Mouse (Mus musculus): ENCODE data around the gene Camkmt.

The Camkmt gene

DNA sequence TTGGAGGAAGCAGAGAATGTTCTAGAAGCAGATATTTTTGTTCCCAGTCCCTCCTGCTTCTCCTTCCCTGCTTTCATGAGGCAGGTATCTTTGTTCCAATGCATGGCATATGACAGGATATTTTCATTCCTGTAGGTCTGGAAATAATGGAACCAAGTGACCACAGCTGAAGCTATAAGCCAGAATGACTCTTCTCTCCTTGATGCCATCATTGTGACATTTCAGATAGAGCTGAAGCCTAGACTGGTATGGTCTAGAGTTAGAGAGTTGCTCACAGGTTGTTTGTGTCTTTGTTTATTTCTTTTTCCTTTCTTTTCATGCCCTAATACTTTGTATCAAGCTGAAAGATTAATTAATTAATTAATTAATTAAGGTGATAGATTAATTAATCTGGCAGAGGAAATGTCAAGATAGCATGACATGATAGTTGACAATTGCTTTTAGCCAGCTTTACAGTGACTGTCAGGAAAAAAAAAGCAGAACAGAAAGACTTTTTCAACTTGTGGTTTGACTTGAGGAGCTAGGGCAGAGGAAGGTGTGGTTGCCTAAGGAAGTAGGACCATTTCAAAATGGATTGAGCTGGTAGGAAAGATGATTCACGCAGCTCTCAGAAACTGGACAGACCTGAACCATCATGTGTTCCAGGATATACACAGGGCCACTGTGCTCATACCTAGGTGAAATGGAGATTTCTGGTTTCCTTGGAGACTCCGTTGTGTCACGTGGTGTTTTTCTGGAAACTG is 404.8 kb downstream of the Camkmt start:
- no peak for DNase-seq (ENCODE audit: low spot score in 2 of 2)

DNA sequence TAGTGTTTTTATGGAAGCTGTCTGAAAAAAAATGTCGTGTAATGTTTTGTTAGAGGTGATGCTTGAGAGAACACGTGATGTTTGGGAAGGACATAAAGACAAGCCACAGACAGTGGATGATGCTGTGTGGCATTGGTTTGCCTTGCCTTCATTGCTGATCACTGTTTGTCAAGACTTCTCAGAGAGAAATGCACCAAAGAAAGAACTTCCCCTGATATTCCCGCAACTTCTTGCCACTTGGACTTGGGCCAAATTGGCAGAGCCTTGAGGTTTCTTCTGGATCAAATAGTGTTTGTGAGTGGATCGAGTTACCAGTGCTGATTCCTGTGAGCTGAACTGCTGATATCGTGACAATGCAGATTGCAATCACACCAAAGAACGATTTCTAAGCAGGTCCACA is 405.5 kb downstream of the Camkmt start:
- DNase-seq (ENCODE audit: low spot score in 2 of 2): no peak

DNA sequence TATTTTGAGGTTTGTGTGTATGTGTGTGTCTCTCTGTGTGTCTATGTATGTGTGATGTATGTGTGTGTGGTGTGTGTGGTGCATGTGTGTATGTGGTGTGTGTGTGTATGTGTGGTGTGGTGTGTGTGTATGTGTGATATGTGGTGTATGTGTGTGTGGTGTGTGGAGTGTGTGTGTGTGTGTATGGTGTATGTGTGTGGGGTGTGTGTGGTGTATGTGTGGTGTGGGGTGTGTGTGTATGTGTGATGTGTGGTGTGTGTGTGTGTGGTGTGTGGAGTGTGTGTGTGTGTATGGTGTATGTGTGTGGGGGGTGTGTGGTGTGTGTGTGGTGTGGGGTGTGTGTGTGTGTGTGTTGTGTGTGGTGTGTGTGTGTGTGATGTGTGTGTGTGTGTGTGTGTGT is 414.5 kb downstream of the Camkmt start:
- no peak for DNase-seq (ENCODE audit: low spot score in 2 of 2)

DNA sequence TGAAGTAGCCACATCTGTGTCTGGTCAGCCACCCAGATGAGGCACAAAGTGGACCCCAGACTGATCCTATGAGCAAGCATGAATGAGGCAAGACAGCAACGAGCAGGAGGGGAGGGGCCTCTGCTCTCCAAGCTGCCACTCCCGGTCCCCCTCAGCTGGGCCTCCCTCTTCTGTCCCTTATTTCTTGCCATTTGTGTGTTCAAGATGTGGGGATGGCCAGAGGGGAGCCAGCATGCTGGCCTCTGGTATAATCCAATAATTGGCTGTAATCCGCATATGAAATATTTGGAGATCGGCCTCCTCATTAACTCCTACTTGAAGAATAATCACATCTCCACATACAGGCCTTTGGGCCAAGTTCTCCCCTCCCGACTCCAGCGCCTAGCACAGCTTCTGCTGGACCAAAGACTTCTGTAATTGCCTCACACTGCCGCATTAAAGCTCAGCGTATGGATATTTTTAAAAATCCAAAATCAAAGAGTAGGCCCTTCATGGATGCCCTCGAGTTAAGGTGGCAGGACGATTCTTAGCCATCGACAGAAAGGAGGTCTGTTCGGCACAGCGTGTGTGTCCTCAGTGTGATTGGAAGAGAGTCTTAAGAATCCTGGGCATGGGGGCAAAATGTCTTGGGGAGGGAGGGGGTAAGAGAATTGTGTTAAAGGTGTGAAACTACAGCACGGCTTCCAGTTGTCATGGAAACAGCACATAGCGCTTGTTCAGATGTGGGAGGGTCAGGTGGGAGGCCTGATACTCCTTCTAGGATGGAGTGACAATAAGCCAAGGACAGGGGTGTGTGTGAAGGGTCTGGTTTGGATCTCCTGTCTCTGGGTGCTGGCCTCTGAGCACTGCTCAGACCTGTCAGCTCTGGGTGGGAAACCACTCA is 416.1 kb downstream of the Camkmt start:
- no peak for DNase-seq (ENCODE audit: low spot score in 2 of 2)

DNA sequence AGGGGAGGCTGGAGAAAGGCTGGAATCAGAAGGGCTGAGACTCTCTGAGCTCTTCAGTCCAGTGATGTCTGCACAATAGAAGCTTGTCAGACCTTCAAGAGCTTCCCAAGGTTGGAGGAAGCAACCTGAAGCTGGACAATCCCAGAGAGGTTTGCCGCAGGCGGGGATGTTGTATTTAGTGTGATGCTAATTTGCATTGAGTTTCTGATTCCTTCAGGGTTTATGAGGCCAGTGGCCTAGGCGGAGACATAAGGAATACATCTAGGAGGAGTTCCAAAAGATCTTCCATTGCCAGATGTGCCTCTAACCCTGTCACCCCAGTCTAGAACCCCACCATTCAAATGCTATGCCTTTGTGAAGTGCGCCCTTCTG is 416.7 kb downstream of the Camkmt start:
- no peak for DNase-seq (ENCODE audit: low spot score in 2 of 2)

Data from frontal cortex, postnatal 14 days (tissue).